Mouse (Mus musculus) testis, adult 2 months (tissue): ENCODE measurements around the gene Ppp1r9a.

ENCODE experiments used
- CTCF ChIP-seq: fragments of 200-500 bp; IDR thresholded peaks from 2 replicates; pipeline ENCODE4 v1.5.1; 2012; ENCODE audit warnings: low read depth, mild to moderate bottlenecking, inconsistent platforms, low read length, moderate library complexity; ENCODE audit not compliant: control insufficient read depth, insufficient read depth, insufficient replicate concordance
- POLR2A ChIP-seq: fragments of 200-500 bp; IDR thresholded peaks from 2 replicates; pipeline ENCODE4 v1.6.1; 2012; ENCODE audit warnings: low read depth, mild to moderate bottlenecking, inconsistent platforms, low read length, moderate library complexity; ENCODE audit not compliant: control insufficient read depth

DNA sequence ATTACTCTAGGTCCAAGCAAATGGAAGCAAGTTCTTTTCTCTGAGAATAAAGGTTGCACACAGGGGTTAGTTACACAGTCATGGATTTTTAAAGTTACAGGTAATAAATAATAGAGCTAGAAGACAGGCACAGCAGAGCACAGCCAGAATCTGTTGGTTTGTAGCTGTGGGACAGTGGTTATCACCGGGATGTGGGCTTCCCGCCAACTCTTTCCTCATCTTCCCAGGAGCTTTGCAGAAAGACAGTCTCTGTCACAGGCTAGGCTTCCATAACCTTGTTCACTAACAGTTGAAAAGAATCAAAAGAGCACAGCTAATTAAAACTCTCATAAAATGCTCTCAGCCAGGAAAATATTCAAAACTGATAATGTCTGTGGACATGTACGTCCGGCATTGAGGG is 248.5 kb downstream of the Ppp1r9a start:
- TF ChIP-seq CTCF (no peak), POLR2A (no peak)
